Mouse (Mus musculus) MN1 (cell line): Measurements from ENCODE around the gene Rnf113a1.
"Not testable (repeated sequence)": the region's sequence is repeated elsewhere in the genome, so short reads cannot be mapped to it uniquely, and the experiment has no call there.

ENCODE experiments used
- DNase-seq: peaks from one replicate; pipeline ENCODE4 v3.0.0-alpha.2; 2016; ENCODE audit warnings: low spot score

Gene Rnf113a1

GRCm38 (mm10) chrX:37191105-37191743 is at the start of gene Rnf113a1, which contains the start of gene Ndufa1:
Rnf113a1 (plus strand) TSS chrX:37191245.
Ndufa1 (minus strand) TSS chrX:37191163.
- DNase-seq, result peak; percentile 76

GRCm38 (mm10) chrX:37141732-37142131 is 49.3 kb upstream of the Rnf113a1 start:
- DNase-seq, result no peak

- not testable (repeated sequence) for DNase-seq
These were observed 46.5 kb upstream of the Rnf113a1 start for GRCm38 (mm10) chrX:37144498-37144897.

GRCm38 (mm10) chrX:37144954-37145353 is 46.1 kb upstream of the Rnf113a1 start:
- DNase-seq, result peak; percentile 45

- no peak for DNase-seq
These were observed 33.2 kb upstream of the Rnf113a1 start for GRCm38 (mm10) chrX:37157839-37158238.

GRCm38 (mm10) chrX:37161169-37161568 is 29.9 kb upstream of the Rnf113a1 start:
- DNase-seq, result no peak

GRCm38 (mm10) chrX:37163115-37163514 is 27.9 kb upstream of the Rnf113a1 start:
- DNase-seq, result no peak

GRCm38 (mm10) chrX:37167085-37167484 is 24.0 kb upstream of the Rnf113a1 start:
- peak; percentile 52 for DNase-seq

GRCm38 (mm10) chrX:37168742-37169141 is 22.3 kb upstream of the Rnf113a1 start, which contains the start of gene Akap14:
Akap14 (minus strand) TSS chrX:37168842.
- DNase-seq, result no peak

- DNase-seq, result not testable (repeated sequence)
These were observed 6.6 kb upstream of the Rnf113a1 start for GRCm38 (mm10) chrX:37184401-37184800.

- DNase-seq, result no peak
These were observed 315 bp upstream of the Rnf113a1 start for GRCm38 (mm10) chrX:37190755-37191104.

- peak; percentile 10 for DNase-seq
These were observed 817 bp downstream of the Rnf113a1 start for GRCm38 (mm10) chrX:37191744-37192379.

- DNase-seq, result no peak
These were observed 7.6 kb downstream of the Rnf113a1 start for GRCm38 (mm10) chrX:37198676-37199075.

- no peak for DNase-seq
These were observed 19.9 kb downstream of the Rnf113a1 start, which contains the start of gene Gm9 for GRCm38 (mm10) chrX:37210941-37211340. Gm9 (minus strand) TSS chrX:37211041.

GRCm38 (mm10) chrX:37222158-37222557 is 31.1 kb downstream of the Rnf113a1 start, which contains the start of gene Rhox1:
Rhox1 (minus strand) TSS chrX:37222258.
- DNase-seq, result not testable (repeated sequence)
